Mouse (Mus musculus) midbrain, embryonic 15.5 days (tissue): ENCODE measurements around the gene Gm16181. TPM values are rescaled to one million over a fixed set of nuclear protein-coding genes. Genes with fewer than 3 reads are reported as not detected.
A peak's percentile ranks its signal among the peaks of the same experiment; 100 is the strongest.
"Not testable (repeated sequence)": the region's sequence is repeated elsewhere in the genome, so short reads cannot be mapped to it uniquely, and the experiment has no call there.

ENCODE experiments used
- ATAC-seq: fragments of 200-750 bp; cut with Nextera tagmentation; replicated peaks from 2 replicates; pipeline ENCODE4 v1.8.0; 2017; ENCODE audit warnings: moderate TSS enrichment
- H3K27ac ChIP-seq: fragments of 300-500 bp; sonication (generic); 2 replicates; pipeline ENCODE4 v1.5.1; 2015; ENCODE audit warnings: mild to moderate bottlenecking, inconsistent platforms
- H3K27me3 ChIP-seq: fragments of 300-500 bp; sonication (generic); replicated peaks from 2 replicates; pipeline ENCODE4 v1.6.1; 2015; ENCODE audit warnings: inconsistent platforms
- H3K36me3 ChIP-seq: fragments of 300-500 bp; sonication (generic); replicated peaks from 2 replicates; pipeline ENCODE4 v1.6.1; 2015; ENCODE audit warnings: inconsistent platforms
- H3K4me1 ChIP-seq: fragments of 300-500 bp; sonication (generic); 2 replicates; pipeline ENCODE4 v1.6.1; 2015; ENCODE audit warnings: inconsistent platforms
- H3K4me2 ChIP-seq: fragments of 300-500 bp; sonication (generic); 2 replicates; pipeline ENCODE4 v1.6.1; 2015; ENCODE audit warnings: inconsistent platforms, mild to moderate bottlenecking, moderate library complexity
- H3K4me3 ChIP-seq: fragments of 300-500 bp; sonication (generic); 2 replicates; pipeline ENCODE4 v1.5.1; 2015; ENCODE audit warnings: mild to moderate bottlenecking, inconsistent platforms
- H3K9ac ChIP-seq: fragments of 300-500 bp; sonication (generic); 2 replicates; pipeline ENCODE4 v1.6.1; 2015; ENCODE audit warnings: mild to moderate bottlenecking, inconsistent platforms
- H3K9me3 ChIP-seq: fragments of 300-500 bp; sonication (generic); 2 replicates; pipeline ENCODE4 v1.6.1; 2016; ENCODE audit warnings: inconsistent platforms
- WGBS: fragments of 180-500 bp; shearing (Covaris S2); methylation state at CpG from one replicate; pipeline ENCODE4 v1.1.7; 2015; ENCODE audit warnings: mixed read lengths; 5-methylcytosine and 5-hydroxymethylcytosine counted together
- polyA plus RNA-seq: library from polyadenylated mRNA; unstranded; fragments of >200 nt; fragmentation: Nextera tagmentation; extraction: Ambion mirVana; gene quantifications from 2 replicates; pipeline ENCODE4 v1.2.1, GENCODE M21; 2015

The Gm16181 gene
- polyA plus RNA-seq, 1 experiment from 2014 or later, result 1.6 TPM

DNA sequence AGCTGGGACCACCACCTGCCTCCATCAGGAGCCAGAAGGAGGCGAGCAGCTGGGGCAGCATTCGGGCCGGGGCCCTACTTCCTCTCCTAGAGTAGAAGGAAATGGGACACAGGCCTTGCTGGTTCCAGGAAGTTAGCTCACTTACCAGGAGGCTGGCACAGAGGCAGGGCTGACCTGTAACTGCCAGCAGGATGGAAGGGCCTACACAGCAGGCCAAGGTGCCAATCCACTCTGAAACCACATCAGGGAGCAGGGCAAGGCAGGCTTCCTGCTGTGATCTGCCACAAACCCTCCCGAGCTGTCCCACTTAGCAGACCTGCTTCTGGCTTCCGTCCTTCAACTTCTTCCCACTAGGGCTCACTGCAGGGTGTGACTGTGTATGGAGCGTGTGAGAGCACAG is 1.7 kb downstream of the Gm16181 start:
- H3K27ac ChIP-seq, result no peak overlapping the region
- H3K4me1 ChIP-seq, result no peaks in the 10 kb centered on the region
- no peaks in the 10 kb centered on the region for H3K27me3 ChIP-seq
- no peak overlapping the region for H3K4me2 ChIP-seq
- 84% methylated on average over 6 of the region's 6 CpGs for WGBS
- no peaks in the 10 kb centered on the region for H3K9me3 ChIP-seq
- H3K4me3 ChIP-seq, result no peak overlapping the region
- no peak for ATAC-seq
- H3K9ac ChIP-seq, result no peak overlapping the region
- H3K36me3 ChIP-seq, result 0 out of 2 replicates have a peak, but pooled peaks cover 9% of the 10 kb centered on the region

DNA sequence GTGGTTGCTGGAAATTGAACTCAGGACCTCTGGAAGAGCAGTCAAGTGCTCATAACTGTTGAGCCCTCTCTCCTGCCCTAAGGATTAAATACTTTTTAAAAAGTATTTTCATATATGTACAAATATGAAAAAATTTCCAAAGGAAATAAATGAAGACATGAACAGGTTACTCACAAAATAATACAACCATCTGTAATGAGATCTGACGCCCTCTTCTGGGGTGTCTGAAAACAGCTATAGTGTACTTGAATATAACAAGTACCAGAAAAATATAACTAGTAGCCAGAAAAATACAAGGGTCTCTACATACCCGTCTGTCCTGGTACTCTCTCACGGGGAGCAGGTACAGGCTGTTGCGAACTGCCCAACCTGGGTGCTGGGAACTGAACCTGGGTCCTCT is 4.0 kb downstream of the Gm16181 start:
- Histone ChIP-seq H3K4me2 (no peak overlapping the region), H3K4me3 (no peak overlapping the region), H3K27me3 (no peaks in the 10 kb centered on the region), H3K4me1 (no peaks in the 10 kb centered on the region), H3K9me3 (no peaks in the 10 kb centered on the region), H3K36me3 (peaks cover 20% of the 10 kb centered on the region), H3K27ac (no peak overlapping the region), H3K9ac (no peak overlapping the region)
- no peak for ATAC-seq
- WGBS, result 96% methylated on average over 4 of the region's 4 CpGs

DNA sequence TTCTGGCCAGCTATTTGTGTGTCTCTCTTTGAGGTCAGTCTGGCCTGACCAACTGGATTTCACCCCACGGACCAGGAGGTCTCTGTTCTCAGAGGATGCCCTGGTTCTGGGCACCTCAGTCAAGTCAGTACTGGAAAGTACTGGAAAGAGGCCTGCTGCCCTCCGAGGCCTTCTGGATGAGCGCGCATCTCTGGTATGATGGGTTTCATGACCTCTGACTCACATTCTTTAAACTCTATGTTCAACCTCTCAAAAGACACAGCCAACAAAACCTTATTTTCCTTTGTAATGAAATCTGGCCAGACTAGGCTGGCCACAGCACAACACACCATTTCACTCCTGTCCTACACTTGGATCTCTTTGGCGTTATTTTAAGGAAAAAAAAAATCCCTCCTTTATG is 4.8 kb downstream of the Gm16181 start:
- H3K36me3 ChIP-seq, result peaks cover 18% of the 10 kb centered on the region
- no peak overlapping the region for H3K4me2 ChIP-seq
- no peaks in the 10 kb centered on the region for H3K27me3 ChIP-seq
- H3K9ac ChIP-seq, result no peak overlapping the region
- ATAC-seq, result no peak
- H3K9me3 ChIP-seq, result no peaks in the 10 kb centered on the region
- H3K4me3 ChIP-seq, result no peak overlapping the region
- no peaks in the 10 kb centered on the region for H3K4me1 ChIP-seq
- WGBS, result 96% methylated on average over 5 of the region's 5 CpGs
- no peak overlapping the region for H3K27ac ChIP-seq

DNA sequence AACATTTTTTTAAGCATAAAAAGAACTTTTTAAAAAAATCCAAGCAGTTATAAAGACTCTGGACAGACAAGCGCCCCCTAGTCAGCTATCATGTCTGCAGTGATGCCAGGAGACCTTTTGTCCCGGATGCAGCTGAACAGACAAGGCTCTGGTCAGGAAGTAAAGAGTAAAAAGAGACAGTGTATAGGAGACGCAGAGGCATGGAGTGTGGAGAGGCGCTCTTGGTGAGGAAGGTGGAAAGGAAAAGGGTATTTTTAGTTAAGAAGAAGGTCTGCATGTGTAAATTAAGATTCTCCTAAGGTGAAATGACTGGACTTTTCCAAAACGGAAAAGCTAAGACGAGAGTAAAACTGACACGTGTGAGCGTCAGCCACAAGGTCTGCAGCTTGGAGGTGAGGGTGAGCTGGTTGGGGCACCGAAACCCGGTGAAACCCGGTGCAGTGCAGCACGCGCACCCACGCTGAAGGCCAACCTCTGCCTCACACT is 6.0 kb downstream of the Gm16181 start:
- no peaks in the 10 kb centered on the region for H3K9me3 ChIP-seq
- H3K4me1 ChIP-seq, result peaks cover under 1% of the 10 kb centered on the region; the same call in 1 of the 2 replicates
- no peak for ATAC-seq
- H3K4me3 ChIP-seq, result no peak overlapping the region
- H3K27ac ChIP-seq, result no peak overlapping the region
- H3K36me3 ChIP-seq, result peaks cover 18% of the 10 kb centered on the region
- no peak overlapping the region for H3K4me2 ChIP-seq
- H3K9ac ChIP-seq, result no peak overlapping the region
- 89% methylated on average over 14 of the region's 14 CpGs for whole genome bisulfite sequencing
- H3K27me3 ChIP-seq, result no peaks in the 10 kb centered on the region

DNA sequence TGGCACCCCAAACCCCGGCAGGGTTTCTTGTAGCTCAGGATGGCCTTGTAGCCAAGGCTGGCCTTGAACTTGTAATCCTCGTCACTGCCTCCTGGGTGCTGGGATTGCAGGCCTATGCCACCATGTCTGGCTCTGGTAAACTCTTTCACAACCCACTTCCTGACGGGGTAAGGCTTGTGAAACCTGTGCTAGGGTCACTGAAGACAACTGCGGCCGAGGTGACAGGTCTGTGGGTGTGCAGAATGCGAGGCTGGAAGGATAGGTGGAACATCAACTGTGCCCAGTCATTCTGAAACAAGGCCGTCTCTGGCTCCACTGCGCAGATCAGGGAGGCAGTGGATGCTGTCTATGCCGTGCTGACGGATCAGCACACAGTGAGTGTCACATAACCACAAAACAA is 10.4 kb downstream of the Gm16181 start:
- Histone ChIP-seq H3K9ac (no peak overlapping the region), H3K36me3 (peaks cover 18% of the 10 kb centered on the region)
- WGBS, result 96% methylated on average over 10 of the region's 10 CpGs

GRCm38 (mm10) chr17:35232043-35232442 is 11.4 kb downstream of the Gm16181 start:
- no peaks in the 10 kb centered on the region for H3K27me3 ChIP-seq
- no peak overlapping the region for H3K27ac ChIP-seq
- H3K4me2 ChIP-seq, result peak overlapping the region; percentile 31
- no peaks in the 10 kb centered on the region for H3K9me3 ChIP-seq
- H3K36me3 ChIP-seq, result peaks cover 18% of the 10 kb centered on the region
- H3K9ac ChIP-seq, result no peak overlapping the region
- 14% methylated on average over 12 of the region's 12 CpGs for WGBS
- 0 out of 2 replicates have a peak overlapping the region, but pooled peaks have one; percentile 15 for H3K4me3 ChIP-seq
- peaks cover 35% of the 10 kb centered on the region for H3K4me1 ChIP-seq
- ATAC-seq, result no peak

More for the DNA sequence above, 10.4 kb downstream of the Gm16181 start:
- no peaks in the 10 kb centered on the region for H3K9me3 ChIP-seq
- no peak overlapping the region for H3K4me3 ChIP-seq
- no peak overlapping the region for H3K4me2 ChIP-seq
- no peak overlapping the region for H3K27ac ChIP-seq
- H3K4me1 ChIP-seq, result peaks cover 32% of the 10 kb centered on the region
- ATAC-seq, result no peak
- H3K27me3 ChIP-seq, result no peaks in the 10 kb centered on the region

GRCm38 (mm10) chr17:35232659-35233058 is 12.0 kb downstream of the Gm16181 start:
- H3K4me1 ChIP-seq, result peaks cover 40% of the 10 kb centered on the region
- ATAC-seq, result no peak
- no peak overlapping the region for H3K4me3 ChIP-seq
- H3K27me3 ChIP-seq, result no peaks in the 10 kb centered on the region
- H3K9ac ChIP-seq, result no peak overlapping the region
- WGBS, result 85% methylated on average over 5 of the region's 5 CpGs
- peaks cover 14% of the 10 kb centered on the region for H3K36me3 ChIP-seq
- H3K27ac ChIP-seq, result no peak overlapping the region
- 0 out of 2 replicates have a peak overlapping the region, but pooled peaks have one; percentile 31 for H3K4me2 ChIP-seq
- H3K9me3 ChIP-seq, result no peaks in the 10 kb centered on the region

- WGBS, result 78% methylated on average over 18 of the region's 18 CpGs
- Histone ChIP-seq H3K27me3 (no peaks in the 10 kb centered on the region), H3K4me2 (peak within 1 kb of the TSS; percentile 97), H3K4me1 (peaks cover 40% of the 10 kb centered on the region), H3K36me3 (peaks cover 10% of the 10 kb centered on the region; the same call in 1 of the 2 replicates), H3K4me3 (peak within 1 kb of the TSS; percentile 56), H3K9ac (peak within 1 kb of the TSS; percentile 70; the same call in 1 of the 2 replicates), H3K9me3 (no peaks in the 10 kb centered on the region), H3K27ac (peak within 1 kb of the TSS; percentile 93; the same call in 1 of the 2 replicates)
- no peak for ATAC-seq
Observed at GRCm38 (mm10) chr17:35233114-35233980, 12.7 kb downstream of the Gm16181 start, which contains the start of gene Atp6v1g2. Gene Atp6v1g2, plus strand, starts transcription at chr17:35233660.

GRCm38 (mm10) chr17:35234090-35234489 is 13.5 kb downstream of the Gm16181 start:
- H3K4me2 ChIP-seq, result peak overlapping the region; percentile 97; the same call in 1 of the 2 replicates
- 87% methylated on average over 7 of the region's 7 CpGs for WGBS
- peak overlapping the region; percentile 56; the same call in 1 of the 2 replicates for H3K4me3 ChIP-seq
- not testable (repeated sequence) for H3K27me3 ChIP-seq, H3K36me3 ChIP-seq, ATAC-seq, H3K27ac ChIP-seq, H3K9me3 ChIP-seq, H3K9ac ChIP-seq
- H3K4me1 ChIP-seq, result peaks cover 40% of the 10 kb centered on the region

DNA sequence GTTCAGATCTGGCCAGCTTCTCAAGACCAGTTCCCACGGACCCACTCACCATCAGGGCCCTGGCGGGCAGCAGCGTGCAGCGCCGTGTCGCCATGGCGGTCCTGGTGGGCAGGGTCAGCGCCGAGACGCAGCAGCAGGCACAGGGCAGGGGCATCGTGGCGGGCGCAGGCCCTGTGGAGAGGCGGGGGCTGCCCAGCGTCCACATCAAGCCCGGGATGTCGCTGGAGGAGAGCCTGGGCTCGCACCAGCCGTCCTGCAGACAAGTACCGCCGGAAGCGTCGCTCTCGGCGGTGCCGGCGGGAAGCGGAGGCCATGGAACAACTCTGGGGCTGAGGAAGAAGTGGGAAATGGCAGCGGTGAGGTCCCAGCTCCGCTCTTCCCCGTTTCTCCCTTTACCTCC is 14.3 kb downstream of the Gm16181 start:
- WGBS, result 4% methylated on average over 31 of the region's 31 CpGs

DNA sequence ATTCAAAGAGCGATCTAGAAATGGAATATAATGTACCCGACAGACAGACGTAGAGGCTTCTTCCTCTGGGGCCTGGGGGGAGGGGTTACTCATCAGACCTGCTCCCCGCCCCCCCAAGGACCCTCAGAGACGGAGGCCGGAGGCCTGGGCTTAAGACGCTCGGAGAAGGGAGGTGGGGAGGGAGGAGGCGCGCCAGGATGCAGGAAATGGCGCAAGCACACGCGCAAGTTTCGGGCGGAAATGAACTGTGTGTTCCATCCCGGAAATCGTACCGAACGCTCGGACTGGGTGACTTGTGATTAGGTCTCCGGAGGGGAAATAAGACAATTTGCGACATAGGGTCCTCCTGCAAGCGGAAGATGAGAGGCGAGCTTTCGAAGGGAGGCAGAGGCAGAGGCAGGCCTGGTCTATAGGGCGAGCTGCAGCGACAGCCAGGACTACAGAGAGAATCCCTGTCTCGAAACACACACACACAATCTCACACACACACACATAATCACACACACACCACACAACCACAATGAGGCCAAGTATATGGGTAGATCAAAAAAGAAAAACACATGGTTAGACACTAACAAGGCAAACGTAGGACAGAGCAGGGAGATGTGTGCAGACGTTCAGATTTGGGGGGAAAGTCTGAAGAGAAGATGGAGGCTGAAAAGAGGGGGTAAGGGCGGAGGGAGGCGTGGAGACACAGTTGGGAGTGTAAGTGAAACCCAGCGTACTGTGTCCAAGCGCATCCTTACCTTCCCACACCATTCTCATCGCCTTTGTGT is 15.2 kb downstream of the Gm16181 start, which contains the start of gene Nfkbil1:
Gene Nfkbil1 (minus strand): TSS at position 179 of the 776 bp plus-strand sequence.
- peak within 1 kb of the TSS; percentile 93 for H3K27ac ChIP-seq
- under 1% methylated on average over 35 of the region's 35 CpGs for whole genome bisulfite sequencing
- H3K4me1 ChIP-seq, result peaks cover 48% of the 10 kb centered on the region
- ATAC-seq, result peak; percentile 83
- peak within 1 kb of the TSS; percentile 97 for H3K4me2 ChIP-seq
- H3K4me3 ChIP-seq, result peak within 1 kb of the TSS; percentile 56
- H3K27me3 ChIP-seq, result no peaks in the 10 kb centered on the region
- no peaks in the 10 kb centered on the region for H3K36me3 ChIP-seq
- H3K9ac ChIP-seq, result peak within 1 kb of the TSS; percentile 70
- H3K9me3 ChIP-seq, result no peaks in the 10 kb centered on the region

More for the DNA sequence above, 14.3 kb downstream of the Gm16181 start:
- peak overlapping the region; percentile 93 for H3K27ac ChIP-seq
- H3K4me3 ChIP-seq, result peak overlapping the region; percentile 56
- no peaks in the 10 kb centered on the region for H3K9me3 ChIP-seq
- H3K36me3 ChIP-seq, result peaks cover 3% of the 10 kb centered on the region; the same call in 1 of the 2 replicates
- H3K9ac ChIP-seq, result peak overlapping the region; percentile 70
- H3K4me2 ChIP-seq, result peak overlapping the region; percentile 97
- H3K27me3 ChIP-seq, result no peaks in the 10 kb centered on the region
- ATAC-seq, result 0 out of 2 replicates have a peak, but pooled peaks have one; percentile 2
- peaks cover 40% of the 10 kb centered on the region for H3K4me1 ChIP-seq

DNA sequence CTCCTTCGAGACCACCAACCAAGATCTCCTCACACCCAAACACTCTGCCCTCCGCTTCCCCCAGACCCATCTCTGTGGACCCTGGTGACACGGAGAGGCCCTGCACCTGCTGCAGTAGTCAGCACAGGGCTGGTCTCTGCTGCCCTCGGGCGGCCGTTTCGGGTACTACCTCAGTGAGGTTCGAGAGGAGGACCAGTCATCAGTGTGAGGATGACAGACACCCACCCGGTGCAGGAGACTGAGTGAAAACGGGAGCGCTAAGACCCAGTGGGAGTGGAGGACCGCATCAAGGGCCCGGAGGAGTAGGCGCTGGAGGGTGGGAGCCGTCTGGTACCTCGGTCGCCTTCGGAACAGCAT is 15.7 kb downstream of the Gm16181 start:
- Histone ChIP-seq H3K4me3 (peak overlapping the region; percentile 56), H3K27ac (peak overlapping the region; percentile 93), H3K9me3 (no peaks in the 10 kb centered on the region), H3K36me3 (no peaks in the 10 kb centered on the region), H3K4me1 (peaks cover 50% of the 10 kb centered on the region), H3K9ac (peak overlapping the region; percentile 70), H3K4me2 (peak overlapping the region; percentile 97), H3K27me3 (no peaks in the 10 kb centered on the region)
- peak; percentile 88 for ATAC-seq
- under 1% methylated on average over 18 of the region's 18 CpGs for WGBS
